Mouse (Mus musculus): ENCODE measurements around the gene Armh3.

GRCm38 (mm10) chr19:45998694-45999217 lies 468 bp upstream of the Armh3 start:
- TF ChIP-seq CTCF (IDR thresholded peaks at IDR 0.05; ENCODE audit: control insufficient read depth, insufficient read depth, insufficient replicate concordance, low read depth, low read length), result no peak
- no peak for TF ChIP-seq POLR2A (IDR thresholded peaks at IDR 0.05; ENCODE audit: control insufficient read depth, low read depth, low read length)

Measured in testis, adult 2 months (tissue).